Mouse (Mus musculus) heart, postnatal 4 days (tissue): ENCODE data around the gene A930002H24Rik. TPM values are rescaled to one million over a fixed set of nuclear protein-coding genes. Genes with fewer than 3 reads are reported as not detected.
A peak's percentile ranks its signal among the peaks of the same experiment; 100 is the strongest.
"Not testable (repeated sequence)": the region's sequence is repeated elsewhere in the genome, so short reads cannot be mapped to it uniquely, and the experiment has no call there.

ENCODE experiments used
- DNase-seq: peaks from one replicate; pipeline ENCODE4 v3.0.0; 2021
- total RNA-seq, 2 experiments: library from RNA; stranded (reverse); gene quantifications; 2 replicates each; pipeline ENCODE4 v1.2.3; 2021

Gene A930002H24Rik
- 1 to 10 TPM in 1 of 2 experiments, not detected in 1; 1.3 TPM for total RNA-seq

DNA sequence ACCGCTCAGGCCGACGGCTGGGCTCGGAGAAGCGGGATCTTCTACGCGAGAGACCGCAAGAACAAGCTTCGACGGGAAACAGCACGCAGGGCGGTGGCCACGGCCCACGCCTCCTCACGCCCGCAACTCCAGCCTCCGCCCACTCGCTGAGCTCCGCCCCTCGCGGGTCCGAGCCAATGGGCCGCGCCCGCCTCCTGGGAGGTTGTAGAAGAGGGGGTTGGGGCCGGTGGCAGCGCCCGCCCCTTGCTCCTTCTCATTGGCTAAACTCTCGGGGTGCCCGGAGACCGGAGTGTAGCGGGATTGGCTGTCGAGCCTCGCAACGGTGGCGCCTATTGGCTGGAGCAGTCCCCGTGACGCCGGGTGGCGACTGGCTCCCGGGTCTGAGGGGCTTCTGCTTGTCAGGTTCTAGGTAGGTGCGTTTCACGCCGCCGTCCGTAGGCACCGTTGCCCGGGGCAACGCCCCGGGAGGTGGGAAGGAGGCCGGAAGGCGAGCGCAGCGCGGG is at the start of gene A930002H24Rik:
Gene A930002H24Rik (minus strand): TSS at position 145 of the 503 bp plus-strand sequence.
- peak; percentile 99 for DNase-seq

- DNase-seq, result no peak
Measured at GRCm38 (mm10) chr17:63909297-63909696, 45.7 kb upstream of the A930002H24Rik start.

DNA sequence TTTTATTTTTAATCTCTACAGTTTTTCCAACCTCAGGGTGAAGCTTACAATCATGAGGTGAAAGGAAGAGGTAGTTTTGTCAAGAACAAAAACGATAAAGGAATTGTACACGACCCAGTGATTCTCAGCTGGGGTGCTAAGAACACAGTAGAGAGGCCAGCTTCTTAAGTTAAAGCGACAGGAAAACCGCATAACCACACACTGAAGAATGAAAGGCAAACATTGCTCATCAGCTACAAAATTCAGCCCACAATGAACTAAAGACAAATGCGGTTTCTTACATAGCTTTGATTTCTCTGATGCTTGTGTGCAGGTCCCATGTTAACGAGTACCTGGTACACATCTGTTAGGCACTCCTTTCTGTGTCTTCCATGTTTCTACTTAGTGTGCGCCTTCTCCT is 33.5 kb upstream of the A930002H24Rik start:
- DNase-seq, result no peak

- no peak for DNase-seq
Measured at GRCm38 (mm10) chr17:63895829-63896228, 32.2 kb upstream of the A930002H24Rik start.

- DNase-seq, result no peak
Measured at GRCm38 (mm10) chr17:63890611-63891010, 27.0 kb upstream of the A930002H24Rik start.

DNA sequence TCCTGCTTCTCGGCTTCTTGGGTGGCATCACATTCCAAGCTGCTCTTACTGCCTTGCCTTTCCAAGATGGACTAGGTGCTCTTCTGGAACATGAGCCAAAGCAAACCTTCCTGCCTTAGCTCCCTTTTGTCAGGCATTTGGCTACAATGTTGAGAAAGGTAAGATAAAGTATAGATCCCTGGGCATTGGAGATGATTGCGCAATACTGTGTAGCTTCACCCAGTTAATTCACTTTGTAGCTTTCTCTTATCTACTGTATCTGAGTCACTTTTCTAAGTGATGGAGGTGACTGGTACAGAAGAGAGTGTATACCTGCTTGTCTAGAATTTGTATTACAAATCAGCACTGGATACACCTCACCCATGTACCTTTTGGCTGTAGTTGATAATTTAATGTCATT is 23.4 kb upstream of the A930002H24Rik start:
- no peak for DNase-seq

- DNase-seq, result no peak
Measured at GRCm38 (mm10) chr17:63880009-63880408, 16.4 kb upstream of the A930002H24Rik start.

GRCm38 (mm10) chr17:63878889-63879288 is 15.3 kb upstream of the A930002H24Rik start:
- DNase-seq, result peak; percentile 17

- no peak for DNase-seq
Measured at GRCm38 (mm10) chr17:63871773-63872172, 8.2 kb upstream of the A930002H24Rik start.

- DNase-seq, result no peak
Measured at GRCm38 (mm10) chr17:63864171-63864571, 580 bp upstream of the A930002H24Rik start.

DNA sequence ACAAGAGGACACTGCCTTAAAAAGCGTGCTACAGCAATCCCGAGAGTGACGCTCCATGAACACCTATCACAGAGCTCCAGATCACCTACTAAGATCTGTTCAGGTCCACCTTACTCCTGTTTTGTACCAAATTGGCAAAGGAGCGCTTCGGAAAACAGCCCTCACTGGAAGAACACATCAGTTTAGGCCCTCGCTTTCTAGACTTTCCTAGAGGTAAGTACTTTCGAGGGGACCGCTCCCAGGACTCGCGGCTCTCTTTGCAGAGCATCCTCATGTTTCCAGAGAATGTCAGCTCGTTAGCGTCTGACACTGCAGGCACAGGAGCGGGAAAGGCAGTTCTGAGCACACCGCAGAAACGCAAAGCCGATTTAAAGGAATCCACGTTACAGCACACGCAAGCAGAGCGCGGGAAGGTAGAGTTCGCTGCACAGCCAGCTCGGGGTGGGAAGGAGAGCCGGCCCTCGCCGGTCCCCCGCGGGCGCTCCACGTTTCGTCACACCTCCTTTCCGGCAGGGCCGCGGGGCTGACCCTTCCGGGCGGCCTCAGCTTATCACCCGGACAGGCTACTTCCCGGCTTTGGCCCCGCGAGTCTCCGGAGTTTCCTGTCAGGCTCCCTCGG is 470 bp downstream of the A930002H24Rik start, which contains the start of gene Fer:
Gene Fer (plus strand): TSS at position 51 of the 619 bp plus-strand sequence.
- DNase-seq, result no peak

- no peak for DNase-seq
Measured at GRCm38 (mm10) chr17:63862399-63862798, 1.2 kb downstream of the A930002H24Rik start.

GRCm38 (mm10) chr17:63860988-63861387 is 2.6 kb downstream of the A930002H24Rik start:
- peak; percentile 23 for DNase-seq

GRCm38 (mm10) chr17:63857023-63857544 is 6.5 kb downstream of the A930002H24Rik start:
- no peak for DNase-seq

GRCm38 (mm10) chr17:63850016-63850415 is 13.6 kb downstream of the A930002H24Rik start:
- DNase-seq, result no peak

DNA sequence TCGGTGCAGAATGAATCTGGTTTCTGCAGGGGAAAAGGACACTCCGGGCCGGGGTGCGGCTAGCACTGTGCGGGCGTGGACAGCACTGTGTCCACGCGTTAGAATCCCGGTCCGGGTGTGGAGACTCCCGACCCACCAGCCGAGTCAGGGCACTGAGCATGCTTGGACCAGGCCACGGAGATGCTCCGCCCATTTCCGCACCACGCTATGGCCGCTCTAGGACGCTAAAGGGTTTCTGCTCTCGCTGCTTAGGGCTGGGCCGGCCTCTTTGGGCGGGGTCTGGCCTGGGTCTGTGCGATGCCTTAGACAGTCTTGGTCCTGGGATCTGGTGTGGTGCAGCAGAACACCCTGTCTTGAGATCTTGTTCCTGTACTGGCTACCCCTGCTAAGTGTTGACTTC is 14.0 kb downstream of the A930002H24Rik start:
- peak; percentile 91 for DNase-seq

DNA sequence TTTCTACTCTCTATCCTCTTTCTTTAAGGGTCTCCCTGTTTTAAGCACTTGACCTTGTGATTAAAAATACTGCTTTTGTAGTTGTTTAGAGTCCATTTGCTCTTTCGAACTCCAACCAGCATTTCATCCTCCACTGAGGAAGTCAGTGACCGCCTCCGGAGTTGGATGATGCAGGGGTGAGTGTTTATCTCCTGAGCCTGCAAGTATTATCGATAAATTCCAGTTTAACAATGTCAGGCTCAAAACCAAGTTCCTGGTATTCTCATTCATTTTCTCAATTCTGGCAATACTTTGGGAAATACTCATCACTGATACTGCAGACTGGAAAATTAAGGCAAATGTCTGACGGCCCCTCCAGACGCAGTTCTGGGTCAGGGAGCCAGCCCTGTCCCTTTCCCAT is 14.4 kb downstream of the A930002H24Rik start:
- DNase-seq, result no peak

GRCm38 (mm10) chr17:63845766-63846165 is 17.8 kb downstream of the A930002H24Rik start:
- DNase-seq, result not testable (repeated sequence)

DNA sequence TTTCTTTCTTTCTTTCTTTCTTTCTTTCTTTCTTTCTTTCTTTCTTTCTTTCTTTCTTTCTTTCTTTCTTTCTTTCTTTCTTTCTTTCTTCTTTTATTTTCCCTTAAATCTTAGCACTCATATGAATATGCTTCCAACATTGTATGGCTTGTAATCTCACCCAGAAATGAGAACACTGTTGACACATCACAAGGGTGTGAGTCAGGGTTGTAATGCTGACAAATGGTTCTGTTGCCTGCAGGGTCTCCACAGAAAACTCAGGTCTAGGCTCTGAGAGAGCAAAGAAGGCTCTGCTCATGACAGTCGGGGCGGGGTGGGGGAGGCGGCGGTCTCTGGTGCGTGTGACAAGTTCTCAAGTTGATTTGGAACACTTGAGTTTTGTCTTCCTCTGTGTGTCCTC is 18.7 kb downstream of the A930002H24Rik start:
- DNase-seq, result no peak

DNA sequence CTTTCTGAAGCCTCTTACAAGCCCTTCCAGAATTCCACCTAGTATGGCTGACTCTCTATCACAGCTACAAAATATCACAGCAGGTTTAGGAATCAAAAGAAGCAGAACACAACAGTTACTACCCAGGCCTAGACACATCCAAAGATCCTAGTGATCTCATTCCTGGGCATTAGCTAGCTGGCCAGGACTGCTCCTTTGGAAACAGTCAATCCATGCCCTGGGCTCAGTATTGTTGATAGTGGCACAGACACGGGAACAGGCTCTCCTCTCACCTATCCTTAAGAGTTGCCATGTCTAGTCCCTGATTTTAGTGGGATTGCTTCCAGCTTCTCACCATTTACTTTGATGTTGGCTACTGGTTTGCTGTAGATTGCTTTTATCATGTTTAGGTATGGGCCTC is 21.4 kb downstream of the A930002H24Rik start:
- no peak for DNase-seq

GRCm38 (mm10) chr17:63839636-63840269 is 23.8 kb downstream of the A930002H24Rik start:
- DNase-seq, result no peak

DNA sequence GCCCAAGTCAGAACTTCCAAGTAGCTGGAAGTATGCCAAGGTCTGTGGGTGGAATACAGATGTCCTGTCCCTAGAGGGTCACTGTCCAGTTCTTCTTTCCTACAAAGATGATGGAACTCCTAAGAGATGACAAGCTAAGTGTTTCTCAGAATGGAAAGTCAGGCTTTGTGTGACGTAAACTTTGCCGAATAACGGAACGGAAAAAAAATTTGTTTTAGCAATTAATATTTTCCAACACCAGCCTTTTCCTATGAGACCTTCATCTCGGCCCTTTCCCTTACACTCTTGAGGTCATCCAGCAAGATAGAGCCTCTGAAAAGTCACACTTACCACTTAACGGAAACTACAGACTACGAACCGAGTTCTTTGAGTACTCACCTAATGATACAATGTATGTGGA is 25.4 kb downstream of the A930002H24Rik start:
- no peak for DNase-seq

DNA sequence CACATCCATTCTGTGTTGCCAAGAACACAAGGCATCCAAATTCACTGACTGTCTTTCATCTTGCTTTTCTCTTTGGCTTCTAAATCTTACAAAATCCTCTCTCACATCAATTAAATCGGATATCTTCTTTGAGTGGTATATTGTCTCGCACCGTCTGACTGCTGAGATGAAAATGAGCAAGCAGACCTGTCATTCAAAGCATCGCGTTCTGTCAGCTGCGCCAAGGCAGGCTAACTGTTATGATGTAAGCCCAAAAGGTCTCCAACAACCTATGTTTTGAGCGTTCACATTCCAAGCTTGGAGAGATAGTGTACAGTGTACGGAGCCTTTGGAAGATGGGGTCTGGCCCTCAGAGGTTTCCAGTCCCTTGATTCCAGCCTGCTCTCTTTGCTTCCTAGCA is 26.9 kb downstream of the A930002H24Rik start:
- DNase-seq, result no peak

GRCm38 (mm10) chr17:63836223-63836622 is 27.4 kb downstream of the A930002H24Rik start:
- DNase-seq, result no peak
